Mouse (Mus musculus): ENCODE results near the gene Tgoln1. TPM values are rescaled to one million over a fixed set of nuclear protein-coding genes. Genes with fewer than 3 reads are reported as not detected.

Tgoln1 gene
- polyA plus RNA-seq, 1 experiment, result 87.9 TPM

DNA sequence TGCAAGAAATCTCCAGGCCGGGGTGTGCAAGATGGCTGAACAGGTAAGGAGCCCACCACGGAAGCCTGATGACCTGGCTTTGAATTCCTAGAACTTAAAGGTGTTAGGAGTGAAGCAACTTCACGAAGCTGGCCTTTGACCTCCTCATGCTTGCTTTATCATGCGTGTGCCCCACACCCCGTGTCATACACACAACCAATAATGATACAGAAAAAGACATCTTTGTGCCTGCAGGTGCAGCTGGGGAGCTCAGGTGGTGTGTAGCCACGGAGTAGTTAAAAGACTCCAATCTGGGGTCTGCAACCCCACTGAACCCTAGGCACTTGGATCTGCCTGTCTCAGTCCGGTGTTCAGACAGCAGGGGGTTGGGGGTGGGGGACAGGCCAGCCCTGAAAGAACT is 51.3 kb downstream of the Tgoln1 start:
- TF ChIP-seq POLR2A (IDR thresholded peaks at IDR 0.05; ENCODE audit: borderline replicate concordance, low read depth, low read length), result no peak
- no peak for TF ChIP-seq CTCF (IDR thresholded peaks at IDR 0.05; ENCODE audit: low read depth, low read length)
- H3K4me1 ChIP-seq (ENCODE audit: control insufficient read depth, insufficient read depth, low read length), result no peaks in the 10 kb centered on the region
- no peak overlapping the region for H3K27ac ChIP-seq (ENCODE audit: insufficient read depth, low read depth, low read length)
- H3K4me3 ChIP-seq (ENCODE audit: insufficient read depth, low read length), result no peak overlapping the region

- H3K4me1 ChIP-seq (ENCODE audit: control insufficient read depth, insufficient read depth, low read length), result no peaks in the 10 kb centered on the region
- TF ChIP-seq POLR2A (IDR thresholded peaks at IDR 0.05; ENCODE audit: borderline replicate concordance, low read depth, low read length), result no peak
- TF ChIP-seq CTCF (IDR thresholded peaks at IDR 0.05; ENCODE audit: low read depth, low read length), result no peak
These were observed 53.9 kb downstream of the Tgoln1 start for GRCm38 (mm10) chr6:72562894-72563293.

DNA sequence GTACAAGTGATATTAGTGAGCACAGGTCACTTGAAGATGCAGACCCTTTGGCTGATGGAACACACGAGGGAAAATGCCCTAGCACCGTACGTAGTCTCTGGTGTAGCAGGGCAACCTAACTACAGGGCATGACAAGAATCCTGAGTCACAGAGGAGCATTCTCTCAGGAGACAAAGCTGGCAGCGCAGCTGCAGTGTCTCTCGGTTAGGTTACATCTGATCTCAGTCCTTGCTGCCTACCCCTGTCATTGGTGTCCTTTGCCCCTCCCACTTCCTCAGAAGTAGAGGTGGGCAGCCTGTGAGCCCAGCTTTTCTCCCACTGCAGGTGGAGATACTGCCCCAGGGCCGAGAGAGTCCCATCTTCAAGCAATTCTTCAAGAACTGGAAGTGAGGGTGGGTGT is 54.3 kb downstream of the Tgoln1 start:
- Histone ChIP-seq H3K27ac (ENCODE audit: insufficient read depth, low read depth, low read length) (no peak overlapping the region), H3K4me1 (ENCODE audit: control insufficient read depth, insufficient read depth, low read length) (no peaks in the 10 kb centered on the region), H3K4me3 (ENCODE audit: insufficient read depth, low read length) (no peak overlapping the region)
- TF ChIP-seq POLR2A (IDR thresholded peaks at IDR 0.05; ENCODE audit: borderline replicate concordance, low read depth, low read length) (no peak), CTCF (IDR thresholded peaks at IDR 0.05; ENCODE audit: low read depth, low read length) (no peak)

More at GRCm38 (mm10) chr6:72562894-72563293, 53.9 kb downstream of the Tgoln1 start:
- no peak overlapping the region for H3K27ac ChIP-seq (ENCODE audit: insufficient read depth, low read depth, low read length)
- no peak overlapping the region for H3K4me3 ChIP-seq (ENCODE audit: insufficient read depth, low read length)

GRCm38 (mm10) chr6:72560801-72561200 is 56.0 kb downstream of the Tgoln1 start:
- H3K4me1 ChIP-seq (ENCODE audit: control insufficient read depth, insufficient read depth, low read length), result no peaks in the 10 kb centered on the region
- H3K27ac ChIP-seq (ENCODE audit: insufficient read depth, low read depth, low read length), result no peak overlapping the region
- TF ChIP-seq POLR2A (IDR thresholded peaks at IDR 0.05; ENCODE audit: borderline replicate concordance, low read depth, low read length) (no peak), CTCF (IDR thresholded peaks at IDR 0.05; ENCODE audit: low read depth, low read length) (no peak)
- H3K4me3 ChIP-seq (ENCODE audit: insufficient read depth, low read length), result no peak overlapping the region

Other genes with a start within 250 kb of the Tgoln1 start
- 5.3 and 10.5 TPM in 2 replicates for gene Vamp5, start 236.5 kb downstream of the Tgoln1 start, polyA plus RNA-seq (2012; ENCODE audit: insufficient read depth, insufficient read length, missing spikeins)
- 348 and 352 TPM in 2 replicates for gene Vamp8, start 226.3 kb downstream of the Tgoln1 start, polyA plus RNA-seq (2012; ENCODE audit: insufficient read depth, insufficient read length, missing spikeins)
- gene Ggcx, start 202.7 kb downstream of the Tgoln1 start, polyA plus RNA-seq (2012; ENCODE audit: insufficient read depth, insufficient read length, missing spikeins), result 15.7 and 18.3 TPM in 2 replicates
- gene Mat2a, start 177.4 kb downstream of the Tgoln1 start, polyA plus RNA-seq (2012; ENCODE audit: insufficient read depth, insufficient read length, missing spikeins), result 88.0 and 88.8 TPM in 2 replicates
- 1.3 TPM in 1 of 2 replicates, not detected in the other for gene Sh2d6, start 95.3 kb downstream of the Tgoln1 start, polyA plus RNA-seq (2012; ENCODE audit: insufficient read depth, insufficient read length, missing spikeins)
- gene Capg, start 72.6 kb downstream of the Tgoln1 start, polyA plus RNA-seq (2012; ENCODE audit: insufficient read depth, insufficient read length, missing spikeins), result 788 and 835 TPM in 2 replicates
- 12.0 and 12.6 TPM in 2 replicates for gene Elmod3, start 18.6 kb downstream of the Tgoln1 start, polyA plus RNA-seq (2012; ENCODE audit: insufficient read depth, insufficient read length, missing spikeins)
- 15.7 and 21.3 TPM in 2 replicates for gene Retsat, start 18.5 kb downstream of the Tgoln1 start, polyA plus RNA-seq (2012; ENCODE audit: insufficient read depth, insufficient read length, missing spikeins)
- gene Tcf7l1, start 172.3 kb upstream of the Tgoln1 start, polyA plus RNA-seq (2012; ENCODE audit: insufficient read depth, insufficient read length, missing spikeins), result 0.42 and 0.61 TPM in 2 replicates